ENCODE assay signal across 14 mouse cellular contexts in the genomic region with DNA sequence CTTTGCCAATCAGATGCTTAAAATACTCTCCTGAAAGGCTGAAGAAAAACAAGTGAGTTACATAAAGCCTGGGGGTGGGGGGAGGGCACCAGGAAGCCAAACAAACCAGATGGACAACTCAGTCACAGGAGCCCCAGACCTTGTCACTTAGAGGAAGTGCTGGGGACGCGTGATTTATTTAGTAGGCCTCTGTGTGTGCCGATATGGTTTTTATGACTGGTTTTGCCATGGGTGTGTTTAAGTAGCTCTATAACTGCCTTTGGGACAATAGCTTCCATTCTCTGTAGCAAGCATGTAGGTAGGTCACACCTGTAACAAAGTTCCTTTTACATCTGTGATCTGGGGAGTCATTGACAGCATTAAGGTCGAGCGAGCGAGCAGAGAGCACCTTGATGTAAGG.
A peak's percentile ranks its signal among the peaks of the same experiment; 100 is the strongest.
DNase-seq lines count a peak whose midpoint lies in the region; ATAC-seq and TF ChIP-seq lines count a peak whose summit lies in the region.
"Had no signal": no experiment of that assay in that cellular context is flagged by ENCODE, and none has a peak within 500 bp of the region (broad histone marks: within the 10 kb centered on the region; RNA-seq: fewer than 3 reads in every experiment).

No protein-coding gene starts in this region.

- peak; percentile 46 for DNase-seq in lung, embryonic 14.5 days
- DNase-seq in lung, postnatal 10 days: no peak
- DNase-seq in intestine, embryonic 14.5 days (ENCODE audit: low spot score): no peak
- no peak for DNase-seq in embryo, embryonic 10 days (ENCODE audit: low spot score)
- no peak for DNase-seq in frontal cortex, postnatal 10 days (ENCODE audit: low spot score in 2 of 2)
- DNase-seq: adrenal gland, postnatal 14 days; cerebellum, adult 9-11 months; gastrocnemius, postnatal 36 days; left cerebral cortex, postnatal 4 days had no signal

- H3K36me3 ChIP-seq in lung, embryonic 14.5 days (ENCODE audit: insufficient read depth): peaks cover 11% of the 10 kb centered on the region
- peaks cover 10% of the 10 kb centered on the region for H3K36me3 ChIP-seq in intestine, embryonic 14.5 days (ENCODE audit: control insufficient read depth, insufficient read depth, low read length)

- no peak overlapping the region for H3K4me2 ChIP-seq in lung, embryonic 14.5 days
- H3K4me2 ChIP-seq in intestine, embryonic 14.5 days (ENCODE audit: low read length): peak overlapping the region; percentile 15; the same call in 1 of the 2 replicates
- H3K4me2 ChIP-seq: neural tube, embryonic 12.5 days had no signal

- TF ChIP-seq POLR2A in bone marrow, adult 2 months (IDR thresholded peaks at IDR 0.05; ENCODE audit: borderline replicate concordance, control insufficient read depth, low read depth, low read length): no peak

- no peak for ATAC-seq in lung, embryonic 14.5 days (ENCODE audit: insufficient read depth)
- peak; percentile 82 for ATAC-seq in intestine, embryonic 14.5 days (replicated peaks; ENCODE audit: low FRiP score, low TSS enrichment, low read depth)
- 0 out of 2 replicates have a peak, but pooled peaks have one; percentile 11 for ATAC-seq in monocyte, adult 5-6 weeks (replicated peaks; ENCODE audit: insufficient number of reproducible peaks, low FRiP score, low TSS enrichment, poor library complexity, severe bottlenecking)

- no peak overlapping the region for H3K9ac ChIP-seq in lung, embryonic 14.5 days
- no peak overlapping the region for H3K9ac ChIP-seq in intestine, embryonic 14.5 days (ENCODE audit: low read length)
- H3K9ac ChIP-seq: neural tube, embryonic 12.5 days had no signal

- H3K27me3 ChIP-seq in lung, embryonic 14.5 days (ENCODE audit: insufficient read depth, low read length): no peaks in the 10 kb centered on the region
- H3K27me3 ChIP-seq in intestine, embryonic 14.5 days (replicated peaks; ENCODE audit: control insufficient read depth, insufficient read depth, low read length): no peaks in the 10 kb centered on the region
- H3K27me3 ChIP-seq: neural tube, embryonic 12.5 days had no signal

- H3K9me3 ChIP-seq in lung, embryonic 14.5 days (ENCODE audit: low read depth, low read length): no peaks in the 10 kb centered on the region
- H3K9me3 ChIP-seq in intestine, embryonic 14.5 days (ENCODE audit: control insufficient read depth, low read length): no peaks in the 10 kb centered on the region
- H3K9me3 ChIP-seq: midbrain, embryonic 10.5 days; neural tube, embryonic 12.5 days had no signal

- no peak overlapping the region for H3K27ac ChIP-seq in lung, embryonic 14.5 days (ENCODE audit: low read depth)
- peak overlapping the region; percentile 53 for H3K27ac ChIP-seq in bone marrow, adult 2 months (ENCODE audit: control insufficient read depth, insufficient read depth, low read depth, low read length, poor library complexity)
- peak overlapping the region; percentile 80 for H3K27ac ChIP-seq in intestine, embryonic 14.5 days (ENCODE audit: low read depth)
- H3K27ac ChIP-seq: midbrain, embryonic 10.5 days; neural tube, embryonic 12.5 days had no signal

- TF ChIP-seq CTCF in lung, embryonic 14.5 days (IDR thresholded peaks at IDR 0.05; ENCODE audit: low read depth): no peak
- TF ChIP-seq CTCF in bone marrow, adult 2 months (IDR thresholded peaks at IDR 0.05; ENCODE audit: control insufficient read depth, insufficient read depth, low read length): no peak

- H3K4me3 ChIP-seq in lung, embryonic 14.5 days (ENCODE audit: low read depth, low read length): no peak overlapping the region
- H3K4me3 ChIP-seq in bone marrow, adult 2 months (replicated peaks; ENCODE audit: control insufficient read depth, low read depth, low read length): no peak overlapping the region
- no peak overlapping the region for H3K4me3 ChIP-seq in intestine, embryonic 14.5 days (ENCODE audit: low read depth, low read length)
- H3K4me3 ChIP-seq: erythroblast, embryonic 14.5 days; midbrain, embryonic 10.5 days; neural tube, embryonic 12.5 days had no signal

- H3K4me1 ChIP-seq in lung, embryonic 14.5 days (ENCODE audit: insufficient read depth): 0 out of 2 replicates have a peak, but pooled peaks cover 2% of the 10 kb centered on the region
- peaks cover 15% of the 10 kb centered on the region for H3K4me1 ChIP-seq in bone marrow, adult 2 months (ENCODE audit: control insufficient read depth, insufficient read depth, low read length)
- peaks cover 6% of the 10 kb centered on the region for H3K4me1 ChIP-seq in intestine, embryonic 14.5 days (replicated peaks; ENCODE audit: control insufficient read depth, insufficient read depth, low read length)
- H3K4me1 ChIP-seq: midbrain, embryonic 10.5 days had no signal

- 45% methylated on average over 6 of the region's 6 CpGs for whole genome bisulfite sequencing in lung, embryonic 14.5 days
- 18% methylated on average over 6 of the region's 6 CpGs for WGBS in bone marrow, adult 2 months
- 42% methylated on average over 6 of the region's 6 CpGs for WGBS in intestine, embryonic 14.5 days
